Mouse (Mus musculus) myocyte (in vitro differentiated cells): ENCODE measurements around the gene Tubb3. TPM values are rescaled to one million over a fixed set of nuclear protein-coding genes. Genes with fewer than 3 reads are reported as not detected.

ENCODE experiments used
- H3K27me3 ChIP-seq: one replicate; pipeline ENCODE4 v1.6.1; 2011; ENCODE audit not compliant: control insufficient read depth, insufficient read depth, insufficient read length
- H3K36me3 ChIP-seq: one replicate; pipeline ENCODE4 v1.6.1; 2011; ENCODE audit not compliant: control insufficient read depth, insufficient read depth
- H3K4me2 ChIP-seq: one replicate; pipeline ENCODE4 v1.6.1; 2011; ENCODE audit warnings: low read depth, control low read depth
- H3K4me3 ChIP-seq: one replicate; pipeline ENCODE4 v1.5.1; 2011; ENCODE audit warnings: mild to moderate bottlenecking, control low read depth, moderate library complexity
- H3K79me2 ChIP-seq: one replicate; pipeline ENCODE4 v1.6.1; 2011; ENCODE audit not compliant: control insufficient read depth, insufficient read depth
- H3ac ChIP-seq: one replicate; pipeline ENCODE4 v1.6.1; 2011; ENCODE audit not compliant: control insufficient read depth, insufficient read length
- CEBPB ChIP-seq: IDR thresholded peaks from 2 replicates; pipeline ENCODE4 v1.6.1; 2011; ENCODE audit warnings: mild to moderate bottlenecking, moderate library complexity; ENCODE audit not compliant: poor library complexity, insufficient read depth, severe bottlenecking
- E2F4 ChIP-seq: IDR thresholded peaks from one replicate; pipeline ENCODE4 v1.6.1; 2011; ENCODE audit warnings: mild to moderate bottlenecking, control low read depth, moderate library complexity; ENCODE audit not compliant: insufficient read depth
- MAX ChIP-seq: IDR thresholded peaks from one replicate; pipeline ENCODE4 v1.6.1; 2011; ENCODE audit warnings: low read depth, mild to moderate bottlenecking, control low read depth
- MYOD1 ChIP-seq, 3 experiments: IDR thresholded peaks; one replicate each; pipeline ENCODE4 v1.6.1; 2011; ENCODE audit warnings: control low read depth in 2 of 3, low read depth in 2 of 3, mild to moderate bottlenecking in 2 of 3, moderate library complexity in 1 of 3; ENCODE audit not compliant: insufficient read length in 2 of 3, control insufficient read depth in 1 of 3
- MYOG ChIP-seq, 3 experiments: IDR thresholded peaks; one replicate each; pipeline ENCODE4 v1.6.1; 2011; ENCODE audit warnings: control low read depth in 2 of 3, low read depth in 2 of 3, mild to moderate bottlenecking in 2 of 3; ENCODE audit not compliant: insufficient read length in 2 of 3, control insufficient read depth in 1 of 3, insufficient read depth in 1 of 3
- POLR2A ChIP-seq: IDR thresholded peaks from one replicate; pipeline ENCODE4 v1.6.1; 2011; ENCODE audit warnings: low read depth, mild to moderate bottlenecking, control low read depth, moderate library complexity; ENCODE audit not compliant: insufficient read length
- POLR2AphosphoS2 ChIP-seq: IDR thresholded peaks from one replicate; pipeline ENCODE4 v1.6.1; 2011; ENCODE audit warnings: low read depth, control low read depth; ENCODE audit not compliant: insufficient read length
- REST ChIP-seq: IDR thresholded peaks from one replicate; pipeline ENCODE4 v1.6.1; 2011; ENCODE audit warnings: mild to moderate bottlenecking, control low read depth, moderate library complexity; ENCODE audit not compliant: insufficient read depth, insufficient read length
- SRF ChIP-seq: IDR thresholded peaks from one replicate; pipeline ENCODE4 v1.6.1; 2011; ENCODE audit warnings: low read depth; ENCODE audit not compliant: control insufficient read depth, insufficient read length
- TCF12 ChIP-seq: IDR thresholded peaks from one replicate; pipeline ENCODE4 v1.6.1; 2011; ENCODE audit warnings: mild to moderate bottlenecking, control low read depth; ENCODE audit not compliant: poor library complexity, insufficient read depth, severe bottlenecking
- TCF3 ChIP-seq: IDR thresholded peaks from one replicate; pipeline ENCODE4 v1.6.1; 2011; ENCODE audit warnings: low read depth, control low read depth; ENCODE audit not compliant: insufficient read length
- USF1 ChIP-seq: IDR thresholded peaks from one replicate; pipeline ENCODE4 v1.6.1; 2011; ENCODE audit warnings: low read depth, mild to moderate bottlenecking, control low read depth, moderate library complexity
- polyA plus RNA-seq: library from polyadenylated mRNA; unstranded; fragments of >200 nt; fragmentation: generic; extraction: Trizol; gene quantifications from one replicate; pipeline ENCODE4 v1.2.1, GENCODE M21; 2012; ENCODE audit warnings: missing spikeins

Gene Tubb3
- polyA plus RNA-seq, 1 experiment = 85.5 TPM

DNA sequence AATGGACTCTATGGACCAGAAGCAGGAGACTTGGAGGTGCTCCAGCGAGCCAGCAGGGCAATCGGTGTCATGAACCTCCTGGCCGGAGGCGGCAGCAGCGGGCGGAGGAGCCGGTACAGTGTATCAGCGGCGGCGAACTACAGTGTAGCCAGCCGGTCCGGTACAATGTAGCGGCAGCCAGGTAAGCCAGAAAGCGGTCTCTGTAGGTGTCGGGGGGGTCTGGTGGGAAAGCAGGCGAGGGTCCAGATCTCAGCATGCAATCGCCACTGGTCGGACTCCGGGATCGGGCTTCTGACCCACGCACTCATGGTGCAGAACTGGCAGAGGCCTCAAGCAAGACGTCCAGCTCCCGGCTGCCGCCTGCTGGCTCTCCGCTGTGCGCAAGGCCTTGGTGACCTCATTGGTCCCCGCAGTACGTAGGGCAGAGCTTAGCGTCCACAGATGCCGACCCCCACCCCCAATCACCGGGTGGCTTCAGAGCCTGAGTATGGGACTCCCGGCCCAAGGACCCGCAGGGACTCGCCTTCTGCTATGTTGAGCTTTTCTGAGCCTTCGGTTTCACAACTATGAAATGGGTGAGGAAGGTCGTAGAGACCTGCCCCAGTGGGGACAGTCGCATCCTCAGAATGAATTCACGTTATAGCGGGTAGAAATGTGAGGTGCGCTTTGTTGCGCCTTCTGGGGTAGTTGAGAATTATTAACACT lies 31.8 kb downstream of the Tubb3 start:
- H3K4me2 ChIP-seq = peak overlapping the region; percentile 79
- peak overlapping the region; percentile 32 for H3K4me3 ChIP-seq
- no peaks in the 10 kb centered on the region for H3K27me3 ChIP-seq
- TF ChIP-seq TCF3 (no peak), POLR2A (peak; percentile 38), MAX (no peak), SRF (no peak), MYOD1 (IDR thresholded peaks at IDR 0.05; ENCODE audit: control insufficient read depth in 1 of 3, insufficient read length in 2 of 3, low read depth in 2 of 3) (no peak)
- H3K36me3 ChIP-seq = no peaks in the 10 kb centered on the region
- H3ac ChIP-seq = peak overlapping the region; percentile 45
- no peaks in the 10 kb centered on the region for H3K79me2 ChIP-seq

- Histone ChIP-seq H3K36me3 (no peaks in the 10 kb centered on the region), H3K4me3 (peak overlapping the region; percentile 32), H3ac (peak overlapping the region; percentile 45), H3K79me2 (no peaks in the 10 kb centered on the region), H3K27me3 (no peaks in the 10 kb centered on the region), H3K4me2 (peak overlapping the region; percentile 79)
- TF ChIP-seq TCF3 (no peak), REST (no peak), POLR2A (no peak)
Observed at GRCm38 (mm10) chr8:123443576-123443921, 32.3 kb downstream of the Tubb3 start.

DNA sequence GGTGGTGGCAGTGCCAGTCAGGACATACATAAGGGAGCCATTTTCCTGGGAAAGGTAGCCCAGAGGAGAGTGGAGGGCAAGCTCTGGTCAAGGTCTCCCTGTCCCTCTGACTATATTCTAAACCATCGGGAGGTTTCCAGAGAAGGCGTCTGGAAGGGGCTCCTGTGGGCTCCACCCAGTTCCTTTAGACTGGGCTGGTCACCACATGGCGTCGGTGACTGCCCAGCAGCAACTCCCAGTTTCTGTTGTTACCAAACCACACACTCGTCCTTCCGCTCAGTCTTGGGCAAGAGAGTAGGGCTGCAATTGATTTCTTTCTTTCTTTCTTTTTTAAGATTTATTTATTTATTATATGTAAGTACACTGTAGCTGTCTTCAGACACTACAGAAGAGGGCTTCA lies 32.9 kb downstream of the Tubb3 start:
- H3K79me2 ChIP-seq = no peaks in the 10 kb centered on the region
- H3K27me3 ChIP-seq = no peaks in the 10 kb centered on the region
- TF ChIP-seq MYOG (IDR thresholded peaks at IDR 0.05; ENCODE audit: control insufficient read depth in 1 of 3, insufficient read depth in 1 of 3, insufficient read length in 2 of 3, low read depth in 2 of 3) = no peak
- TF ChIP-seq USF1 = no peak
- no peak for TF ChIP-seq CEBPB
- no peak for TF ChIP-seq SRF
- no peak for TF ChIP-seq MAX
- TF ChIP-seq POLR2A = no peak
- no peak for TF ChIP-seq E2F4
- no peak for TF ChIP-seq MYOD1 (IDR thresholded peaks at IDR 0.05; ENCODE audit: control insufficient read depth in 1 of 3, insufficient read length in 2 of 3, low read depth in 2 of 3)
- no peak for TF ChIP-seq TCF12
- TF ChIP-seq TCF3 = no peak
- no peak overlapping the region for H3K4me2 ChIP-seq
- H3ac ChIP-seq = no peak overlapping the region
- no peaks in the 10 kb centered on the region for H3K36me3 ChIP-seq
- H3K4me3 ChIP-seq = peak overlapping the region; percentile 32

DNA sequence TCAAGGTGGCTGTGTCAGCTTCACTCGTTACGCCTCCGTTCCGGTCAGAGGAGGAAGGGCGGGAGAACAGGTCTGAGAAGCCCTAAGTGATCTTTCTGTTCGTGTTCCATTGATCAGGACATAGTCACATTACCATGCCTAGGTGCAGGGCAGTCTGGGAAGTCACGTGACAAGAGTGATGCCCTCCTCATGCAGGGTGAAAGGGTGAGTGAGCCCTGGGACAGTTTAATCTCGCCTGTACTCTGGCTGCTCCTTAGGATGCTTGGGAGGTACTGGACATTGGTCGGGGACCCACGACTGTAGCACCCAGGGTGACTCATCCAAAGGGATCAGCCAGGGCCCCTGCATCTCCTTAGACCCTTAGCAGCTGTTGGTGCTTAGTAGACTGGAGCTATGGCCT lies 34.8 kb downstream of the Tubb3 start:
- no peak overlapping the region for H3K4me2 ChIP-seq

GRCm38 (mm10) chr8:123446799-123447198 lies 35.6 kb downstream of the Tubb3 start:
- Histone ChIP-seq H3K4me2 (no peak overlapping the region), H3K27me3 (no peaks in the 10 kb centered on the region), H3K36me3 (no peaks in the 10 kb centered on the region), H3K79me2 (no peaks in the 10 kb centered on the region), H3K4me3 (no peak overlapping the region), H3ac (no peak overlapping the region)
- TF ChIP-seq POLR2AphosphoS2 (no peak), POLR2A (no peak), MAX (no peak), USF1 (no peak), MYOG (IDR thresholded peaks at IDR 0.05; ENCODE audit: control insufficient read depth in 1 of 3, insufficient read depth in 1 of 3, insufficient read length in 2 of 3, low read depth in 2 of 3) (no peak), REST (no peak), CEBPB (no peak), TCF12 (no peak), MYOD1 (IDR thresholded peaks at IDR 0.05; ENCODE audit: control insufficient read depth in 1 of 3, insufficient read length in 2 of 3, low read depth in 2 of 3) (no peak), SRF (no peak), E2F4 (no peak), TCF3 (no peak)

More for the DNA sequence above, 34.8 kb downstream of the Tubb3 start:
- Histone ChIP-seq H3ac (no peak overlapping the region), H3K4me3 (no peak overlapping the region), H3K36me3 (no peaks in the 10 kb centered on the region), H3K27me3 (no peaks in the 10 kb centered on the region), H3K79me2 (no peaks in the 10 kb centered on the region)
- no peak for TF ChIP-seq MYOG (IDR thresholded peaks at IDR 0.05; ENCODE audit: control insufficient read depth in 1 of 3, insufficient read depth in 1 of 3, insufficient read length in 2 of 3, low read depth in 2 of 3)
- no peak for TF ChIP-seq POLR2A
- no peak for TF ChIP-seq TCF12
- no peak for TF ChIP-seq REST
- TF ChIP-seq TCF3 = no peak
- TF ChIP-seq USF1 = no peak
- no peak for TF ChIP-seq SRF
- no peak for TF ChIP-seq MAX
- TF ChIP-seq POLR2AphosphoS2 = no peak
- no peak for TF ChIP-seq CEBPB
- no peak for TF ChIP-seq MYOD1 (IDR thresholded peaks at IDR 0.05; ENCODE audit: control insufficient read depth in 1 of 3, insufficient read length in 2 of 3, low read depth in 2 of 3)
- TF ChIP-seq E2F4 = no peak
